Mouse (Mus musculus): ENCODE results near the gene Ccdc30.
A peak's percentile ranks its signal among the peaks of the same experiment; 100 is the strongest.

Ccdc30 gene

GRCm38 (mm10) chr4:119415072-119415753 is at the start of gene Ccdc30:
Gene Ccdc30, minus strand, starts transcription at chr4:119415521.
- ATAC-seq (ENCODE audit: low TSS enrichment), result peak; percentile 100

- ATAC-seq (ENCODE audit: low TSS enrichment), result no peak
These were observed 48.6 kb upstream of the Ccdc30 start for GRCm38 (mm10) chr4:119463756-119464419.

- ATAC-seq (ENCODE audit: low TSS enrichment), result peak; percentile 11; the same call in 1 of the 2 replicates
These were observed 47.8 kb upstream of the Ccdc30 start for GRCm38 (mm10) chr4:119462858-119463755.

- ATAC-seq (ENCODE audit: low TSS enrichment), result no peak
These were observed 47.1 kb upstream of the Ccdc30 start for GRCm38 (mm10) chr4:119462457-119462856.

- ATAC-seq (ENCODE audit: low TSS enrichment), result peak; percentile 91
These were observed 45.4 kb upstream of the Ccdc30 start for GRCm38 (mm10) chr4:119460728-119461141.

- ATAC-seq (ENCODE audit: low TSS enrichment), result no peak
These were observed 45.0 kb upstream of the Ccdc30 start for GRCm38 (mm10) chr4:119460296-119460695.

- ATAC-seq (ENCODE audit: low TSS enrichment), result no peak
These were observed 38.2 kb upstream of the Ccdc30 start for GRCm38 (mm10) chr4:119453533-119453932.

- no peak for ATAC-seq (ENCODE audit: low TSS enrichment)
These were observed 37.8 kb upstream of the Ccdc30 start for GRCm38 (mm10) chr4:119453128-119453527.

GRCm38 (mm10) chr4:119450436-119450835 is 35.1 kb upstream of the Ccdc30 start:
- ATAC-seq (ENCODE audit: low TSS enrichment), result peak; percentile 81

- no peak for ATAC-seq (ENCODE audit: low TSS enrichment)
These were observed 32.5 kb upstream of the Ccdc30 start for GRCm38 (mm10) chr4:119447786-119448185.

GRCm38 (mm10) chr4:119447261-119447660 is 31.9 kb upstream of the Ccdc30 start:
- ATAC-seq (ENCODE audit: low TSS enrichment), result no peak

- ATAC-seq (ENCODE audit: low TSS enrichment), result no peak
These were observed 27.2 kb upstream of the Ccdc30 start for GRCm38 (mm10) chr4:119442539-119442938.

- ATAC-seq (ENCODE audit: low TSS enrichment), result peak; percentile 52; the same call in 1 of the 2 replicates
These were observed 26.5 kb upstream of the Ccdc30 start for GRCm38 (mm10) chr4:119441836-119442235.

- no peak for ATAC-seq (ENCODE audit: low TSS enrichment)
These were observed 22.6 kb upstream of the Ccdc30 start for GRCm38 (mm10) chr4:119437936-119438335.

- peak; percentile 72; the same call in 1 of the 2 replicates for ATAC-seq (ENCODE audit: low TSS enrichment)
These were observed 15.4 kb upstream of the Ccdc30 start for GRCm38 (mm10) chr4:119430678-119431077.

GRCm38 (mm10) chr4:119427680-119428079 is 12.4 kb upstream of the Ccdc30 start:
- no peak for ATAC-seq (ENCODE audit: low TSS enrichment)

- ATAC-seq (ENCODE audit: low TSS enrichment), result no peak
These were observed 10.3 kb upstream of the Ccdc30 start for GRCm38 (mm10) chr4:119425601-119426000.

- no peak for ATAC-seq (ENCODE audit: low TSS enrichment)
These were observed 9.8 kb upstream of the Ccdc30 start for GRCm38 (mm10) chr4:119425077-119425476.

- peak; percentile 93 for ATAC-seq (ENCODE audit: low TSS enrichment)
These were observed 7.1 kb upstream of the Ccdc30 start, which contains the start of the genes Ppcs and Zmynd12 for GRCm38 (mm10) chr4:119422294-119422964. Gene Ppcs, minus strand, starts transcription at chr4:119422420. Gene Zmynd12, plus strand, starts transcription at chr4:119422814.

GRCm38 (mm10) chr4:119421921-119422293 is 6.6 kb upstream of the Ccdc30 start:
- ATAC-seq (ENCODE audit: low TSS enrichment), result peak; percentile 24

- no peak for ATAC-seq (ENCODE audit: low TSS enrichment)
These were observed 5.9 kb upstream of the Ccdc30 start for GRCm38 (mm10) chr4:119421191-119421590.

- ATAC-seq (ENCODE audit: low TSS enrichment), result no peak
These were observed 2.6 kb upstream of the Ccdc30 start for GRCm38 (mm10) chr4:119417894-119418293.
